Mouse (Mus musculus) stomach, postnatal 0 days (tissue): Measurements from ENCODE around the gene Alpk1.

ENCODE experiments used
- CTCF ChIP-seq: IDR thresholded peaks from 2 replicates; pipeline ENCODE4 v1.5.1; 2016; ENCODE audit warnings: antibody characterized with exemption, low read depth, mild to moderate bottlenecking, moderate library complexity
- EP300 ChIP-seq: optimal IDR thresholded peaks from 2 replicates; pipeline ENCODE3; 2016; ENCODE audit warnings: antibody characterized with exemption

- TF ChIP-seq CTCF (no peak), EP300 (no peak)
Measured at GRCm38 (mm10) chr3:127780921-127781320, 594 bp upstream of the Alpk1 start.
